Mouse (Mus musculus) C2C12 (cell line): ENCODE measurements at regions not wholly inside any gene's neighbourhood (a gene's known extent, or its start where the extent isn't known, plus 50 kb on each side); places are given as distances from the start of the nearest gene placed in this dataset.

ENCODE experiments used
- CEBPB ChIP-seq: IDR thresholded peaks from one replicate; pipeline ENCODE4 v1.6.1; 2011; ENCODE audit warnings: low read depth, mild to moderate bottlenecking, control low read depth, moderate library complexity
- CTCF ChIP-seq: IDR thresholded peaks from one replicate; pipeline ENCODE4 v1.5.1; 2011; ENCODE audit not compliant: control insufficient read depth, insufficient read depth, insufficient read length
- FOSL1 ChIP-seq: IDR thresholded peaks from one replicate; pipeline ENCODE4 v1.8.0; 2011; ENCODE audit warnings: mild to moderate bottlenecking, low read length; ENCODE audit not compliant: poor library complexity, insufficient read depth, severe bottlenecking
- MAX ChIP-seq: IDR thresholded peaks from one replicate; pipeline ENCODE4 v1.6.1; 2011; ENCODE audit warnings: mild to moderate bottlenecking, control low read depth

- TF ChIP-seq CTCF (no peak), CEBPB (no peak), FOSL1 (no peak), MAX (no peak)
These were observed 692.1 kb downstream of the Cypt12 start for GRCm38 (mm10) chr3:18640286-18640685.
